ENCODE assay signal across 8 mouse cellular contexts in genomic region chr11:50886231-50886932, GRCm38 (mm10). TPM values are rescaled to one million over a fixed set of nuclear protein-coding genes. Genes with fewer than 3 reads are reported as not detected.
A peak's percentile ranks its signal among the peaks of the same experiment; 100 is the strongest.
DNase-seq lines count a peak whose midpoint lies in the region; ATAC-seq and TF ChIP-seq lines count a peak whose summit lies in the region.
"Had no signal": no experiment of that assay in that cellular context is flagged by ENCODE, and none has a peak within 500 bp of the region (broad histone marks: within the 10 kb centered on the region; RNA-seq: fewer than 3 reads in every experiment).

No protein-coding gene starts in this region.

- no peak for TF ChIP-seq EP300 in heart, postnatal 0 days (IDR thresholded peaks at IDR 0.05; ENCODE audit: low read depth)

- no peak for TF ChIP-seq POLR2A in limb, embryonic 14.5 days (IDR thresholded peaks at IDR 0.05; ENCODE audit: borderline replicate concordance, extremely low read depth, insufficient read depth, insufficient read length)
- no peak for TF ChIP-seq POLR2A in thymus, adult 2 months (IDR thresholded peaks at IDR 0.05; ENCODE audit: control insufficient read depth, extremely low read depth, insufficient read depth, low read length, poor library complexity)

- 52% methylated on average over 8 of the region's 8 CpGs for WGBS in neural tube, embryonic 11.5 days
- 55% methylated on average over 8 of the region's 8 CpGs for WGBS in heart, postnatal 0 days
- WGBS in limb, embryonic 14.5 days: 45% methylated on average over 8 of the region's 8 CpGs
- WGBS in thymus, adult 2 months: 73% methylated on average over 8 of the region's 8 CpGs

- H3K4me2 ChIP-seq in neural tube, embryonic 11.5 days (ENCODE audit: low read depth): peak overlapping the region; percentile 59
- H3K4me2 ChIP-seq in heart, postnatal 0 days (ENCODE audit: low read depth, low read length): peak overlapping the region; percentile 73
- H3K4me2 ChIP-seq in limb, embryonic 14.5 days (replicated peaks; ENCODE audit: low read depth, low read length, severe bottlenecking): peak overlapping the region; percentile 79

- no peak for ATAC-seq in neural tube, embryonic 11.5 days (ENCODE audit: insufficient read depth, low FRiP score, low TSS enrichment)
- no peak for ATAC-seq in heart, postnatal 0 days (ENCODE audit: insufficient read depth, low read depth)
- no peak for ATAC-seq in limb, embryonic 14.5 days (ENCODE audit: low FRiP score, low read depth)

- TF ChIP-seq CTCF in heart, postnatal 0 days (IDR thresholded peaks at IDR 0.05; ENCODE audit: low read depth): no peak
- TF ChIP-seq CTCF in thymus, adult 2 months (IDR thresholded peaks at IDR 0.05; ENCODE audit: borderline replicate concordance, control insufficient read depth, extremely low read depth, insufficient read depth, low read length, poor library complexity): no peak

- peaks cover 6% of the 10 kb centered on the region; the same call in 1 of the 2 replicates for H3K36me3 ChIP-seq in neural tube, embryonic 11.5 days (ENCODE audit: control insufficient read depth, insufficient read depth, low read length)
- H3K36me3 ChIP-seq in heart, postnatal 0 days (replicated peaks; ENCODE audit: control insufficient read depth, insufficient read depth, low read length): 0 out of 2 replicates have a peak, but pooled peaks cover under 1% of the 10 kb centered on the region
- H3K36me3 ChIP-seq in limb, embryonic 14.5 days (ENCODE audit: control insufficient read depth, insufficient read depth, low read length): peaks cover 33% of the 10 kb centered on the region
- no peaks in the 10 kb centered on the region for H3K36me3 ChIP-seq in thymus, adult 2 months (ENCODE audit: control insufficient read depth, insufficient read depth, low read length)

- H3K4me3 ChIP-seq in neural tube, embryonic 11.5 days (ENCODE audit: low read depth, low read length): peak overlapping the region; percentile 44
- H3K4me3 ChIP-seq in heart, postnatal 0 days (ENCODE audit: low read depth, low read length): peak overlapping the region; percentile 46; the same call in 1 of the 2 replicates
- H3K4me3 ChIP-seq in limb, embryonic 14.5 days (replicated peaks; ENCODE audit: low read length): peak overlapping the region; percentile 53
- H3K4me3 ChIP-seq in thymus, adult 2 months (ENCODE audit: control insufficient read depth, insufficient read depth, low read length): no peak overlapping the region

- peaks cover 11% of the 10 kb centered on the region; the same call in 1 of the 2 replicates for H3K4me1 ChIP-seq in neural tube, embryonic 11.5 days (ENCODE audit: control insufficient read depth, insufficient read depth, low read length)
- 0 out of 2 replicates have a peak, but pooled peaks cover 4% of the 10 kb centered on the region for H3K4me1 ChIP-seq in heart, postnatal 0 days (ENCODE audit: control insufficient read depth, insufficient read depth)
- no peaks in the 10 kb centered on the region for H3K4me1 ChIP-seq in limb, embryonic 14.5 days (ENCODE audit: control insufficient read depth, insufficient read depth, low read length)
- no peaks in the 10 kb centered on the region for H3K4me1 ChIP-seq in thymus, adult 2 months (replicated peaks; ENCODE audit: control insufficient read depth, insufficient read depth, low read length)

- no peak for DNase-seq in neural tube, embryonic 11.5 days (ENCODE audit: low spot score)
- DNase-seq in neural tube, embryonic 10.5 days (ENCODE audit: extremely low spot score, low spot score): no peak
- peak; percentile 55 for DNase-seq in cerebellum, adult 9-11 months
- no peak for DNase-seq in heart, postnatal 0 days (ENCODE audit: low spot score)
- no peak for DNase-seq in limb, embryonic 14.5 days (ENCODE audit: low spot score)
- no peak for DNase-seq in thymus, adult 2 months
- no peak for DNase-seq in urinary bladder, adult 18-20 months (ENCODE audit: low spot score in 2 of 2)

- no peaks in the 10 kb centered on the region; the same call in 1 of the 2 replicates for H3K9me3 ChIP-seq in neural tube, embryonic 11.5 days (ENCODE audit: control insufficient read depth, low read length)
- no peaks in the 10 kb centered on the region for H3K9me3 ChIP-seq in heart, postnatal 0 days (replicated peaks; ENCODE audit: control insufficient read depth, low read length)
- no peaks in the 10 kb centered on the region for H3K9me3 ChIP-seq in limb, embryonic 14.5 days (ENCODE audit: control insufficient read depth, low read length)

- H3K27me3 ChIP-seq in neural tube, embryonic 11.5 days (ENCODE audit: control insufficient read depth, insufficient read depth, low read length): no peaks in the 10 kb centered on the region
- H3K27me3 ChIP-seq in heart, postnatal 0 days (ENCODE audit: control insufficient read depth, insufficient read depth, low read length): no peaks in the 10 kb centered on the region
- H3K27me3 ChIP-seq in limb, embryonic 14.5 days (ENCODE audit: control insufficient read depth, insufficient read depth, low read length): no peaks in the 10 kb centered on the region
- H3K27me3 ChIP-seq in thymus, adult 2 months (ENCODE audit: control insufficient read depth, insufficient read depth, low read length): no peaks in the 10 kb centered on the region

- no peak overlapping the region for H3K27ac ChIP-seq in neural tube, embryonic 11.5 days (ENCODE audit: low read depth, low read length)
- no peak overlapping the region for H3K27ac ChIP-seq in heart, postnatal 0 days (ENCODE audit: low read depth)
- H3K27ac ChIP-seq in limb, embryonic 14.5 days (replicated peaks; ENCODE audit: low read depth, low read length): no peak overlapping the region
- H3K27ac ChIP-seq in thymus, adult 2 months (ENCODE audit: control insufficient read depth, insufficient read depth, low read length): no peak overlapping the region
- H3K27ac ChIP-seq: macrophage had no signal

- H3K9ac ChIP-seq in neural tube, embryonic 11.5 days (ENCODE audit: low read length): peak overlapping the region; percentile 76
- H3K9ac ChIP-seq in heart, postnatal 0 days (replicated peaks; ENCODE audit: low read depth, low read length): 0 out of 2 replicates have a peak overlapping the region, but pooled peaks have one; percentile 39
- peak overlapping the region; percentile 70 for H3K9ac ChIP-seq in limb, embryonic 14.5 days (ENCODE audit: low read depth, low read length, severe bottlenecking)

RNA-seq across cellular contexts. Expression of gene Zfp454, which starts 1.1 kb away (rescaled TPM):
- 16.0 TPM in 2 replicates for polyA plus RNA-seq in neural tube, embryonic 11.5 days (2014; fragmentation: Nextera tagmentation; extraction: Ambion mirVana)
- not detected in 2 replicates for total RNA-seq in heart, postnatal 0 days (2014; rRNA removed; ENCODE audit: low replicate concordance)
- polyA plus RNA-seq in heart, postnatal 0 days (2015; fragmentation: Nextera tagmentation; extraction: Ambion mirVana): 1.7 and 2.0 TPM in 2 replicates
- 6.6 and 7.2 TPM in 2 replicates for polyA plus RNA-seq in limb, embryonic 14.5 days (2012; rRNA removed)
- 9.4 and 11.3 TPM in 2 replicates for polyA plus RNA-seq in limb, embryonic 14.5 days (2014; fragmentation: Nextera tagmentation; extraction: Ambion mirVana)
- not detected in 2 replicates for polyA plus RNA-seq in thymus, adult 2 months (2012; rRNA removed)
- polyA plus RNA-seq: macrophage had no signal

RNA-seq across cellular contexts. Expression of gene Zfp2, which starts 29.6 kb away (rescaled TPM):
- 27.8 and 34.7 TPM in 2 replicates for polyA plus RNA-seq in neural tube, embryonic 11.5 days (2014; fragmentation: Nextera tagmentation; extraction: Ambion mirVana)
- 2.4 and 19.3 TPM in 2 replicates for total RNA-seq in heart, postnatal 0 days (2014; rRNA removed; ENCODE audit: low replicate concordance)
- 5.3 and 5.5 TPM in 2 replicates for polyA plus RNA-seq in heart, postnatal 0 days (2015; fragmentation: Nextera tagmentation; extraction: Ambion mirVana)
- 4.3 and 6.1 TPM in 2 replicates for polyA plus RNA-seq in limb, embryonic 14.5 days (2012; rRNA removed)
- 11.9 and 12.6 TPM in 2 replicates for polyA plus RNA-seq in limb, embryonic 14.5 days (2014; fragmentation: Nextera tagmentation; extraction: Ambion mirVana)
- polyA plus RNA-seq in thymus, adult 2 months (2012; rRNA removed): 0.59 TPM in 2 replicates

RNA-seq across cellular contexts. Expression of gene Grm6, which starts 35.9 kb away (rescaled TPM):
- not detected in 2 replicates for polyA plus RNA-seq in neural tube, embryonic 11.5 days (2014; fragmentation: Nextera tagmentation; extraction: Ambion mirVana)
- not detected in 2 replicates for total RNA-seq in heart, postnatal 0 days (2014; rRNA removed; ENCODE audit: low replicate concordance)
- polyA plus RNA-seq in heart, postnatal 0 days (2015; fragmentation: Nextera tagmentation; extraction: Ambion mirVana): not detected in 2 replicates
- 0.60 and 0.88 TPM in 2 replicates for polyA plus RNA-seq in limb, embryonic 14.5 days (2012; rRNA removed)
- 0.17 TPM in 2 replicates for polyA plus RNA-seq in limb, embryonic 14.5 days (2014; fragmentation: Nextera tagmentation; extraction: Ambion mirVana)
- polyA plus RNA-seq in thymus, adult 2 months (2012; rRNA removed): 2.3 and 2.9 TPM in 2 replicates
- polyA plus RNA-seq: macrophage had no signal

RNA-seq across cellular contexts. Expression of gene Zfp879, which starts 45.0 kb away (rescaled TPM):
- polyA plus RNA-seq in neural tube, embryonic 11.5 days (2014; fragmentation: Nextera tagmentation; extraction: Ambion mirVana): 0.56 and 0.80 TPM in 2 replicates
- 0.38 TPM in 1 of 2 replicates, not detected in the other for total RNA-seq in heart, postnatal 0 days (2014; rRNA removed; ENCODE audit: low replicate concordance)
- 0.66 and 0.72 TPM in 2 replicates for polyA plus RNA-seq in heart, postnatal 0 days (2015; fragmentation: Nextera tagmentation; extraction: Ambion mirVana)
- 0.88 and 0.89 TPM in 2 replicates for polyA plus RNA-seq in limb, embryonic 14.5 days (2012; rRNA removed)
- 0.55 and 0.66 TPM in 2 replicates for polyA plus RNA-seq in limb, embryonic 14.5 days (2014; fragmentation: Nextera tagmentation; extraction: Ambion mirVana)
- polyA plus RNA-seq in thymus, adult 2 months (2012; rRNA removed): 0.34 and 0.37 TPM in 2 replicates
- polyA plus RNA-seq: macrophage had no signal

RNA-seq across cellular contexts. Expression of gene Zfp354b, which starts 45.1 kb away (rescaled TPM):
- polyA plus RNA-seq in neural tube, embryonic 11.5 days (2014; fragmentation: Nextera tagmentation; extraction: Ambion mirVana): 1.4 and 1.6 TPM in 2 replicates
- total RNA-seq in heart, postnatal 0 days (2014; rRNA removed; ENCODE audit: low replicate concordance): 0.73 TPM in 1 of 2 replicates, not detected in the other
- 0.85 TPM in 2 replicates for polyA plus RNA-seq in heart, postnatal 0 days (2015; fragmentation: Nextera tagmentation; extraction: Ambion mirVana)
- 0.72 and 1.3 TPM in 2 replicates for polyA plus RNA-seq in limb, embryonic 14.5 days (2012; rRNA removed)
- polyA plus RNA-seq in limb, embryonic 14.5 days (2014; fragmentation: Nextera tagmentation; extraction: Ambion mirVana): 1.1 and 1.7 TPM in 2 replicates
- 0.04 and 0.09 TPM in 2 replicates for polyA plus RNA-seq in thymus, adult 2 months (2012; rRNA removed)
- polyA plus RNA-seq: macrophage had no signal
